Mouse (Mus musculus): Measurements from ENCODE around the gene St6galnac1.

The St6galnac1 gene

DNA sequence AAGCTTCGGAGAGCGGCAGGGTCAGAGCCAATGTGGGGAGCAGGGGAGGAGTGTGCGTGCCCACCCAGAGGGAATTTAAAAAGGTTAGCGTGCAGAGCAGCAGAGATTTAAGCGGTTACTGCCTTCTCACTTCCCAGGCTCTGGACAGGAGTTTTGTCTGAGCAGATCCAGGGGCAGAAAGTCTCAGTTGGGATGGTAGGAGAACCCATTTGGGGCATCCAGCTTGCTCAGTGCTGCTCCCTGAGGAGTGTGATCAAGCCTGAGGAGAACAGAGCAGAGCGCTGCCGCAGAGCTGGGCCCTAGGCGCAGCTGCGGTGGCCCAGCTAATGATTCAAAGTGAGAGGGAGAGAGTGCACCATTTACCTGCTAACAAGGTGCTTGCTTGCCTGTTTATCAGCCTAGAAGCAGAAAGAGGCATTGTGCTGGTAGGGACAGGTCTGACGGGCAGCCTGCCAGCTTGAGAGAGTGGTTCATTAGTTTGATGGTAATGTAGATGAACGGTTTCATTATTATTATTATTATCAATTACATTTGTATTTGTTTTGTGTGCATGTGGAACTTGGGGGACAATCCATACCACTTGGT is 33.6 kb upstream of the St6galnac1 start:
- in situ Hi-C loops (cut with MboI; ENCODE audit: unreplicated experiment in 2 of 2): loop anchor here (5.0 to 25.0 kb wide), 4 partner anchors 172 to 922 kb away; partner anchors contain the start of gene Smim5 (in 1 of the 2)

DNA sequence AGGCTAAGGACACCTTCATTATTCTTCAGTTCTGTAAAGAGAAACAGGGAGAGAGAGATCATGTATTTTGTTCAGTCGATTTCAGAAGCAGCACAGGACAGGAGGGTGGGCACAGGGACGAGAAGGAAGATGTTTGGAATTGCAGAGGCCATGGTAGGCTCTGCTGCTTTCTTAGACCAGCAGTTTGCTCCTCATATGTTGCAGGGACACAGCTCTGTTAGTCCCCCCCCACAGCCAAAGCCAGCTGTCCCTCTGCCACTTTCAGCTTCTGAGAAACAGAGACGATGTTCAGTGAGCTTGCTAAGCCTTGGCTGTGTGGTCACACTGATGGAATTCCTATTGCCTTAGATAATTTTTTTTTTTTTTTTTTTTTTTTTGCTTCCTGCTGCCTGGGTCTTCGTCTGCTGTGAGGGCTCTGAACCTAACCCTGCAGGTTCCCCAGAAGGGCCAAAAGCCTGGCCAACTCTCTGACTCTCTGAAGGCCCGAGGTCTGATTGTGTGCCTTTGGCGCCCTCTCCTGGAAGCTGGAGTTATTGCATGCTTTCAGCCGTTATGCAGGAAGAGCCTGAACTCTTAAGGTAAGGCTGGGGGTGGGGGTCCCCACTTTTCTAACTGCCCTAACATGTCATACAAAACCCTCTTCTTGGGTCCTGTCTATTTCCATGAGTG is 32.8 kb upstream of the St6galnac1 start:
- in situ Hi-C loops (cut with MboI; ENCODE audit: unreplicated experiment in 2 of 2): loop anchor here (5.0 to 25.0 kb wide), 4 partner anchors 171 to 921 kb away; partner anchors contain the start of gene Smim5 (in 1 of the 2)

DNA sequence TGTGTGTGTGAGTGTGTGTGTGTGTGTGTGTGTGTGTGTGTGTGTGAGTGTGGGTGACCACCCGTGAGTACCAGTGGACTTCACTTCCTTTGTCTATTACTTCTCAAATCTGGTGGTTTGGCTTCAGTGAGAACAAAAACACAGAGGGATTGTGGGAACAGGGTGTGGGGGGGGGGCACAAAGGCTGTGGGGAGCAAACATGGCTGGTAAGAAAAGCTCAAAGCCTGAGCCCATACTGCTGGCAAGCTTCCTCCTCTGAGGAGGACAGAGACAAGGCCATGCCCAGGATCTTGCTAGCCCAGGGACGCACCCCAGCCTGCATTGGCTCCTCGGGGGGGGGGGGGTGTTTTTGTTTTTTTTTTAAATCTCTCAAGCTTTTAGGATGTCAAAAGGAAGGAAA is 32.2 kb upstream of the St6galnac1 start:
- in situ Hi-C loops (cut with MboI; ENCODE audit: unreplicated experiment in 2 of 2): loop anchor here (5.0 to 25.0 kb wide), 4 partner anchors 170 to 920 kb away; partner anchors contain the start of gene Smim5 (in 1 of the 2)

DNA sequence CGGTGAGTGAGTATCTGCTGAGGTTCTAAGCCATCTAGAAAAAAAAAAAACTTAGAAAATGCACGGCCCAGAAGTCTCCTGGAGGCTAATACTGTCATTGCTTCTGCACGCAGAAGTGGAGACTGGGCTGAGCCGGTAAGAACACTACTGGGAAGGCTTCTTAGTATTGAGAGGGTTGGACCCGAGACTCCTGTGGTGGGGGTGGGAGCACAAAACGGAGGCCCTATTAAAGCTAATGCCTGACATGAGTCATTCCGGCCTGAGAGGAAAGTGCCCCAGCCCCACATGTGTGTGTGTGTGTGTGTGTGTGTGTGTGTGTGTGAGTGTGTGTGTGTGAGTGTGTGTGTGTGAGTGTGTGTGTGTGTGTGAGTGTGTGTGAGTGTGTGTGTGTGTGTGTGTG is 31.8 kb upstream of the St6galnac1 start:
- in situ Hi-C loops (cut with MboI; ENCODE audit: unreplicated experiment in 2 of 2): loop anchor here (5.0 to 25.0 kb wide), 4 partner anchors 170 to 920 kb away; partner anchors contain the start of gene Smim5 (in 1 of the 2)

DNA sequence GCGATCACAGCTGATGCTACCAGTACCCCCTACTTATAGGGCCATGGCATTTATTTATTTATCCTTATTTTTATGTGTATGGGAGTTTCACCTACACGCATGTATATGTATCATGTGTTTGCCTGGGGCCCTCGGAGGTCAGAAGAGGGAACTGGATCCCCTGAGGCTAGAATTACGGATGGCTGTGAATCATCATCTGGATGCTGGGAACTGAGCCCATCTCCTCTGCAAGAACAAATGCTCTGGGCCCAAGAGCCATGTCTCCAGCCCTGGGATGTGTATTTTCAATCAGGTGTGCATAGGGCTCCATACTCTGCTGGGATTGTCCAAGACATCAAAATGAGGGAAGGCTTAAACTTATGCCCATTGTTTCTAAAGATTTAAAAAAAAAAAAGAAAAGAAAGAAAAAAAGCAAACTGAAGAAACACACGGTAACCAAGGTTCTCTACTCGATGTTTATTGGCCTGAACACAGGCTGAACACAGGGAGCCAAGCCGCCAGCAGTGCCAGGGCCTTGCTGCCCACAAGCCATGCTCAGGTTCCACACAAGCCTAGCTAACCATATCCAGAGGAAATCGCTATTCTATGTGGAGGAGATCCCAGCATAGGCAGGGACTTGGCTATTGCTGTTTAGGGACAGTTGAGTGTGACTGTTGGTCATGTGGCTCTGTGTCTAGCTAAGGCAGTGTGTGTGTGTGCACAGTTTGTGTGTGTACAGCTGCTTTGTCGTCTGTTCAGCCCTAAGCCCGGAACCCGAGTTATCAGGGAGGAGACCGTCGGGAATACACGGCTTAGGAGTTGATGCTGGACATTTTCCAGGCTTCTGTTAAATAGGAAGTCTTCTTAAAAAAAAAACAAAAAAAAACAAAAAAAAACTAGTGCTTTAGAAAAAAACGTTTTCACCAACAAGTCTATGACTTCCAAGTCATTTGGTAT is 31.1 kb upstream of the St6galnac1 start:
- in situ Hi-C loops (cut with MboI; ENCODE audit: unreplicated experiment in 2 of 2): loop anchor here (5.0 to 25.0 kb wide), 4 partner anchors 169 to 919 kb away; partner anchors contain the start of gene Smim5 (in 1 of the 2)

DNA sequence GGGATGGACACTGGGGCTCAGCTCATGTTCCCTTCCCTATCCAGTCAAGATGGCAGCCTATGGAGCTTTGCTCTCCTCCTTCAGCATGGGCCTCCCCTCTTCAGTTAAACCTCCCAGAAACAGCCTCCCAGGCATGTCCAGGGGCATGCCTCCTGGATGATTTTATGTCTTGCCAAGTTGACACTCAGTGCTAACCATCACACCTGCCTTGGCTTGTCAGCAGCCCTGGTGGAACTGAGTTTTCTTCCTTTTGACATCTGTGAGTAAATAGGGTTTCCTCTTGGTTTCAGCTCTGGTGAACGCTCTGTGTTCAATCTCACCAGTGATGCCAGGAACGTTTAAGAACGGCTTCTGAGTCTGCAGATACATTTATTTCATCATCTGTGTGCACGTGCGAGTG is 27.4 kb upstream of the St6galnac1 start:
- in situ Hi-C loops (cut with MboI; ENCODE audit: unreplicated experiment in 2 of 2): loop anchor here (5.0 to 25.0 kb wide), 4 partner anchors 155 to 915 kb away; partner anchors contain the start of gene Smim5 (in 1 of the 2)

DNA sequence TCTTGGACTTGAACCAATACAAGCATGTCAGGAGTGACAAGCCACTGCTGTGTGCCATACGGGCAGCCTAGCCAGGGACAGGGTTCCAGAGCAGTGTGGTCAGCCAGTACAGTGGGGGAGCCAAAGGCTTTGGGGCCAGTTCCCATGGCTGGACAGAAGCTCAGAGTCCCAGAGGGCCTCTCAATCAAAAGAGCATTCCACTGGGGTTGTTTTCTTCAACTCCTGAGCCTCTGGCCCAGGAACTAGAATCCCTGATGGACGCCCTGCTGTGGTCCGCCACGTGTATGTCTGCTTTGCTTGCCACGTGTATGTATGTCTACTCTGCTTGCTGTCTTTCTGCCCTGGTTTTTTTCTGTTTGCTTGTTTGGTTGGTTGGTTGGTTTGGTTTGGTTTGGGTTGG is 25.8 kb upstream of the St6galnac1 start:
- in situ Hi-C loops (cut with MboI; ENCODE audit: unreplicated experiment in 2 of 2): loop anchor here (5.0 to 25.0 kb wide), 4 partner anchors 154 to 914 kb away; partner anchors contain the start of gene Smim5 (in 1 of the 2)

DNA sequence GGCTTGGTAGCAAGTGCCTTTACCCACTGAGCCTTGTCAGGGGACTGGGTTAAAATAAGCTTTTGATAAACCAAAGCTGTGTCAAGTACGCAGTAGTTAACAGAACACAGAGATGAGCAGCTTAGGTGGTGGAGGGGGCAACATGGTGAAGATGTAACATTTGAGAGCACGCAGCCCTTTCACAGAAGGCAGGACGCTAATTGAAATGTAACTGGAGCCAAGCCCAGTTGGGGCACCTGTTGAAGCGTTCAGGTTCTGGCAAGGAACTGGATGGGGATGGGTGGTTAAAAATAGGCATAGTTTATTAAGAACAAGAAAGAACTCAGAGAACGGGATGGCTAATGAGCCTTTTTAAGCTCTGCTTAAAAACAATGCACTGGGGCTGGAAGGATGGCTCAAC is 24.1 kb upstream of the St6galnac1 start:
- in situ Hi-C loops (cut with MboI; ENCODE audit: unreplicated experiment in 2 of 2): no loop called here

DNA sequence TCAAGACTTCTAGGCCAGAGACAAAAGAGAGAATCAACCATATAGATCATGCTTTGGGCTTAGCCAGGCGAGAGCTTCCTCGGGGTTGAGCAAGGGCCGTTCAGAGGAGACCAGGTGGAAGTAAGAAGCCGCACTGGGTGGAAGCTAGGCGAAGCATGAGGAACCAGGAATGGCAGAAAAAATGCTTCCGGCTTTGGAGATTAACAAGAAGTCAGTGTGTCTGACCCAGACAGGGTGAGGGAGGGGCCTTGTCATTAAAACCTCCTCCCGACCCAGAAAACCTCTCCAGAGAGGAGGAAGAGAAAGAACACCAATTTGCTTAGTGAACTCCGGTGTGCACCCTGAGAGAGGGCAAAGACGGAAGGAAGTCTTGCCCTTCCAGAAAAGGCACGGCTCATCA is 8.9 kb upstream of the St6galnac1 start:
- in situ Hi-C loops (cut with MboI; ENCODE audit: unreplicated experiment in 2 of 2): no loop called here

DNA sequence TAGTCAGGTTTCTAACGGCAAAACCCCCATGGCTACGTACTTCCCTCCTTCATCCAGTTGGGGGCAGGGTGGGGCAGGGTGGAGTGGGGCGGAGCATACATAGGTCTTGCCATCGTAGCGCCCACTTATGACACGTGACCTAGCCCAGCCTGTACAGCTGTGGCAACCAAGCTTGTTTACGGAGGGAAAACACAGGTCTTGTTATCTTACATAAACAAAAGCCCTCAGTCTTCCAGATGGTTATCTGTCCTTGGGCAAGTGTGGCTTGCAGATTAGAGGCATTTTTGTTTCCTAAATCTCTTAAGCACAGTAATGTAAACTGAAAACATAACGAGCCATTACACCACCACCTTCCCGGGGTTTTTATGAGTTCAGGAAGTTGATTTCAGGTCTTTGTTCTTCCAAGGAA is 7.4 kb upstream of the St6galnac1 start:
- in situ Hi-C loops (cut with MboI; ENCODE audit: unreplicated experiment in 2 of 2): no loop called here

DNA sequence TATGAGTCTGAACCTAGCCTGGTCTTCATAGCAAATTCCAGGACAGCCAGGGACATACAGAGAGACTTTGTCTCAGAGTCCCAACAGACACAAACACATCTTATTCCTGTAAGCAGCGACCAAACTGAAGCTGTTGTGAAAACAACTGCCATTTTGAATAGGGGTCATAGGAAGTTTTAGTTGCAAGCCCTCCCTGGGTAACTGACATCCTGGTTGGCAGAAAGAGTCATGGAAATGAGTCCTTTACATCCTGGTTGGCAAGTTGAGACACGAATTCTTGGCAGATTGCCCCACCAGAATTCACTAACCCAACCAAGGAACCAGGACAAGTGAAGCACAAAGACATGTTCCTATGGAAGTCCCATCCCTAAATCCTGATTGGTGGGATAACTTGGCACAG is 2.1 kb downstream of the St6galnac1 start:
- in situ Hi-C loops (cut with MboI; ENCODE audit: unreplicated experiment in 2 of 2): no loop called here

DNA sequence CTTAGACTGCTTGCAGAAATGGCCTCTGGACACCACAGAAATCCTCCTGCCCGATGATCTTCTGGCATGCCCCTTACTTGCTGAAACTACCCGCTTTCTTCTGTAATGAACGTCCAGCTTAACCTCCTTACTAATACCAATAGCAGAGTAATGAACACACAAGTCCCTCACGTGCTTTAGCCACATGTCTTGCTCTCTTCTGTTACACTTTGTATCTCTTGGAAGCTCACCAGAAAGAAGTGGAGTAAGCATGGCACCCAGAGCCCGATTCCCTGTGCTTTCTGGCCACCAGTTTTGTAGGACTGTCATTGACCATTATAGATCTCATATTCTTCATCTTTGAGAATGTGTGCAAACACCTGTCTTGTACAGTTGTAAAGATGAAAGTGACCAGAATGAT is 5.4 kb downstream of the St6galnac1 start:
- in situ Hi-C loops (cut with MboI; ENCODE audit: unreplicated experiment in 2 of 2): no loop called here

DNA sequence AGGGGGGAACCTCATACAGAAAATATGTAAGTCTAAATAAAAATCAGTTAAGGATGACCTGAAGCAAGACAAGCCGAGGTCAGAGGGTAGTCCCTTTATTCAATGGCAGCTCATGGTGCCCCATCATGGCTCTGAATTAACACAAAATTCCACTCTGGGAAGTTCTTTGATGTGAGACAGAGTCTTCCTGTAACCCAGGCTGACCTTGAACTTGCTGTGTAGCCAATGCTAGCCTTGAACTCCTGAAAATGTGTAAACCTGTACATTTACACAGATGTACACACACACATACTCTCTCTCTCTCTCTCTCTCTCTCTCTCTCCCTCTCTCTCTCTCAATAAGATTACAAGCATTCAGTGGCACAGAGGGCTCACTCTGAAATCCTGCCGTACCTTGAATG is 10.4 kb downstream of the St6galnac1 start:
- in situ Hi-C loops (cut with MboI; ENCODE audit: unreplicated experiment in 2 of 2): no loop called here

DNA sequence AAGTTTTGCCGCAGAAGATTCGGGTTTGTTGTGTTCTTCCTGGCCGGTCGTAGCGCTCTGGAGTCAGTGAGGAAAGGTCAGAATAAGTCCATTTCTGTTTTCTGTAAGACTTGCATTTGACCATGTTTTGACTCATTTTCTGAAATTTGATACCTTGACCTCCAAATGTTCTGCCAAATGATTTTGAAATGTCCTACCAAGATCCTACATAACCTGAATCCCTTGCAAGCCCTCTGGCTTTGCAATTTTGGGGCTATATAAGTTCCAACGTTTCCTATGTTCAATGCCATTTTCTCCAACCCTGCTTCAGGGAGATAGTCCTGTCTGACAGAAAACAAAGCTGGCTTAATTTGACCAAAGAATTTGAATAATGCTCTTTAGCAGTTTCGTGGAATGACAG is 11.0 kb downstream of the St6galnac1 start:
- in situ Hi-C loops (cut with MboI; ENCODE audit: unreplicated experiment in 2 of 2): no loop called here

DNA sequence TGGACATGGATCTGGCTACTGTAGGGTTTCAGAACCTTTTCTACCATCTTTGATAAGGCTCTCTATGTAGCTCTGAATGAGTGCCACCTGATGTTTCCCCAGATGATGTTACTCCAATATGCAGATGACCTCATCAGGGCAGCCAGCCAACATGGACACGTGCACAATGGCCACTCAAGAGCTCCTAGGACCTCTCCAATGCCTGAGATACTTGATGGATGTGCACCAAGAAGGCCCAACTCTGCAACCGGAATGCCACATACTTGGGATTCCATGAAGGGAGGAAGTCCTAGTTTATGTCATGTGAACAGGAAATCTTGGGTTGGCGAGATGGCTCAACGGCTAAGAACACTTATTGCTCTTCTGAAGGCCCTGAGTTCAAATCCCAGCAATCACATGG is 20.1 kb downstream of the St6galnac1 start:
- in situ Hi-C loops (cut with MboI; ENCODE audit: unreplicated experiment in 2 of 2): no loop called here

DNA sequence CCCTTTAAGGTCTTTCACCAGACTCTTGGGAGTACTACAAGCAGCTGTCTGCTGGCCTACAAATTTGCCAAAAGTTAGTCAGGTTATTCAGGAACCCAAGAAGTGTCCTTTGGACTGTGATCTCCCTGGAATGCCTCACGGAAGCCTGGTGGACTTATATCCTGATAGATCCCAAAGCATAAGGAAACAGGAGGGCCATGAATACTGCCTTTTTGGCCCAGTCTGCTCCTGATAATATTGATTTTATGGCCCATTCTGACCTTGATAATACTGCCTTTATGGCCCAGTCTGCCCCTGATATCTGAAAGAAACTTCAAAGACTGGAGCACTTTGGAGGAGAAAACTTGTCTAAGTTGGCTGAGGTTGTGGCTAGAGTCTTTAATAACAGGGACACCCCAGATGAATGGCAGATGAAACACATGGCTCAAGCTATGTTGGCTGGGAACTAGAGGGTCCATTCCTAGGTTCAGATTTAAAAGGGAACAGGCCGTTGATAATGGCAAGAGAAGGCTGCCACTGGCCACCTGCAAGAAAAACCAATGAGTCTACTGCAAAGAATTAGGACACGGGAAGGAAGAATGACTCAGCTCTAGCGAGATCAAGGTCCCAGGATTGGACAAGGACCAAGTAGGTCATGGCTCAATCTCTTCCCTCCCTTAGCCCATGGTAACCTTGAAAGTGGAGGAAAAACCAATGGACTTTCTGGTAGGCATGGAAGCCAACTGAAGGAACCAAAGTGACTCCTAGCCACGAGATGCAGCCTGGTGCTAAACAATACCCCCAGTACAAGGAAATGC is 21.4 kb downstream of the St6galnac1 start:
- in situ Hi-C loops (cut with MboI; ENCODE audit: unreplicated experiment in 2 of 2): no loop called here

DNA sequence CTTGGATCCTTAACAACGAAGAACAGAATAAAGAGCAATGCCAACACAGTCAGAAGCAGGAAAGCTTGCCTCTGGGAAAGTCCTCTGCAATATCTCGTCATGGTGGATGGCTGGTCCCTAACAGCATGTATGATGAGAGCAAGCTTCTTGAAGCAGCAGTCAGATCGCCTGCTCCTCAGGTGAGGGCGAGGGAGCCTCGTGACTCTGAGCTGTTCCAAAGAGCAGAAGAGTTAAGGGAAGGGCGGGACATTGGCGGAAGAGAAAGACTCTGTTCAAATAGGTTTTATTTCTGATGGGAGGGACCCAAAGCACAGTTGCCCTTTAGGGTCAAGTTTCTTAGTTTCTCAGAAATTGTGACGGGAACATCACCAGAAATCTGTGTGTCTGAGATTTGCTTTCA is 25.6 kb downstream of the St6galnac1 start:
- in situ Hi-C loops (cut with MboI; ENCODE audit: unreplicated experiment in 2 of 2): loop anchor here in 1 of 2 experiments (25.0 kb wide), 1 partner anchor 1588 kb away; the partner anchor contains the start of gene Cep295nl

DNA sequence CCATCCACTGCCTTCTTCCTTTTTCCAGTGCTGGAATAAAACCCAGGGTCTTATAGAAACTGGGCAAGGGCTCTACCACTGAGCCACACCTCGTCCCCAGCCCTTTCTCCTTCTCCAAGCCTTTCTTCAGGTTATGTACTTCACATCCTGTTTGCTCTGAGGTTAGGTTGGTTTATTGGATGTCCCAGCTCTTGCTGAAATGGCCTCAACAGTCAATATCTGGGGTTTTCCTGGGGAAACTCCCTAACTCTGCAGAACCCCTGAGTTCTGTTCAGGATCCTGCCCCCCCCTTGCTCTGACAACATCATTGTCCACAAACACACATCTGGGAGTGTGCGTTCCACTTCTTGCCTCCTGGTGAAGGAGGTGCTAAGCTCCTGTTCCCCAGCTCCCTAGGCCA is 26.6 kb downstream of the St6galnac1 start:
- in situ Hi-C loops (cut with MboI; ENCODE audit: unreplicated experiment in 2 of 2): loop anchor here in 1 of 2 experiments (25.0 kb wide), 1 partner anchor 1589 kb away; the partner anchor contains the start of gene Cep295nl

DNA sequence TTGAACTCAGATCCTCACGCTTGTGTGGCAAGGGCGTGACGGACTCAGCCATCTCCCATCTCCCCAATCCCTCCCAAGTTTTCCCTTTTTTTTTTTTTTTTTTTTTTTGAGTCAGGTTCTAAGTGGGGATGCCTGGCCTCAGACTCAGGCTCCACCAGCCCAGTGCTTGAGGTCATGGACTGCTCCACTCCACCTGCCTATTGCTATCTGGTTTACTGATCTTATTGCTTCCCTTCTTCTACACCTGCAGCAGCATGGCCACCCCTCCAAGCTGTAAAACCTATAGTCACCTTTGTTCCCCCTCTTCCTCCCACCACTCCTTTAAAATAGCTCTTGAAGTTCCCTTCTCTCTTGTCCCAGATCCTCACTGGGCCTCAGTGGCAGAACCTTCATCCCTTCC is 28.5 kb downstream of the St6galnac1 start:
- in situ Hi-C loops (cut with MboI; ENCODE audit: unreplicated experiment in 2 of 2): loop anchor here in 1 of 2 experiments (25.0 kb wide), 1 partner anchor 1590 kb away; the partner anchor contains the start of gene Cep295nl

DNA sequence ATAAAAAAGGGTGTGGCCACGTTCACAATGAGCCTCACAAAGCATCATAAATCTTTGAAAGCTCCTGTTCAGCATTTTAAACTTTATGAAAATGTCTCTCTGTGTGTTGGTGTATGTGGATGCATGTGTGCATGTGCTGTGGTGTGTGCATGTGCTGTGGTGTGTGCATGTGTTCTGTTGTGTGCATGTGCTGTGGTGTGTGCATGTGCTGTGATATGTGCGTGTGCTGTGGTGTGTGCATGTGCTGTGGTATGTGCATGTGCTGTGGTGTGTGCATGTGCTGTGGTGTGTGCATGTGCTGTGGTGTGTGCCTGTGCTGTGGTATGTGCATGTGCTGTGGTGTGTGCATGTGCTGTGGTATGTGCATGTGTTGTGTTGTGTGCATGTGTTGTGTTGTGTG is 29.9 kb downstream of the St6galnac1 start:
- in situ Hi-C loops (cut with MboI; ENCODE audit: unreplicated experiment in 2 of 2): loop anchor here in 1 of 2 experiments (25.0 kb wide), 1 partner anchor 1592 kb away; the partner anchor contains the start of gene Cep295nl

All from v-Abl transformed pro-B cells (cell line).